Mouse (Mus musculus) erythroblast, embryonic 14.5 days (primary cell): ENCODE results near the gene Impg1. TPM values are rescaled to one million over a fixed set of nuclear protein-coding genes. Genes with fewer than 3 reads are reported as not detected.

Experiments used
- H3K27me3 ChIP-seq: 2 replicates; pipeline ENCODE4 v1.6.1; 2012; ENCODE audit warnings: inconsistent platforms; ENCODE audit not compliant: control insufficient read depth
- H3K36me3 ChIP-seq: 2 replicates; pipeline ENCODE4 v1.6.1; 2012; ENCODE audit warnings: mild to moderate bottlenecking, inconsistent platforms; ENCODE audit not compliant: control insufficient read depth
- H3K4me1 ChIP-seq: 2 replicates; pipeline ENCODE4 v1.6.1; 2012; ENCODE audit warnings: inconsistent platforms; ENCODE audit not compliant: control insufficient read depth
- H3K4me3 ChIP-seq: replicated peaks from 2 replicates; pipeline ENCODE3; 2012; ENCODE audit warnings: moderate library complexity, mild to moderate bottlenecking, inconsistent platforms
- H3K9me3 ChIP-seq: 2 replicates; pipeline ENCODE4 v1.6.1; 2012; ENCODE audit warnings: low read length, inconsistent platforms, mixed read lengths; ENCODE audit not compliant: control insufficient read depth
- GATA1 ChIP-seq: IDR thresholded peaks from 2 replicates; pipeline ENCODE4 v1.6.1; 2012; ENCODE audit warnings: low read length, inconsistent platforms, mixed read lengths
- TAL1 ChIP-seq: IDR thresholded peaks from 3 replicates; pipeline ENCODE4 v1.6.1; 2012; ENCODE audit warnings: low read length, inconsistent platforms, mixed read lengths
- polyA plus RNA-seq: library from polyadenylated mRNA; stranded (reverse); fragments of >175 nt; gene quantifications from 2 replicates; pipeline ENCODE4 v1.2.3, GENCODE M21; 2012

Gene Impg1
- polyA plus RNA-seq, 1 experiment: not detected

DNA sequence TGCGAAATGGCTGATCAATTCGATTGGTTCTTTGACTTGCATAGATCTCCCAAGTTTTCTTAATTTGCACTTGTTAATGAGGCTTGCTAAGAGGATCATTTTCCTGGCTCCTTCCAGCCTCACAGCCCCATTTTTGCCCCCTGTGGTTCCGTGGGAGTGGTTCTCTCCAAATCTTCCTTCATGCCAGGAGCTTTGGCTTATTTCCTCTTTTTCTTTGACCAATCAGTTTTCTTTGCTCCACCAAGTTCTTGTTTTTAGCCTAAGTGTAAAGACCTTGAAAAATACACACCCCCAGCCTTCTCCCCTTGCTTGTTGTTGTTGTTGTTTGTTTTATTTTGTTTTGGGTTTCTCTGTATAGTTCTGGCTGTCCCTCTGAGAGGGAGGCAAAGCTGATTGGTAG, 77.4 kb downstream of the Impg1 start:
- H3K27me3 ChIP-seq: no peaks in the 10 kb centered on the region
- TF ChIP-seq GATA1: no peak
- TF ChIP-seq TAL1: no peak
- no peaks in the 10 kb centered on the region for H3K4me1 ChIP-seq
- H3K9me3 ChIP-seq: no peaks in the 10 kb centered on the region
- no peak overlapping the region for H3K4me3 ChIP-seq
- no peaks in the 10 kb centered on the region for H3K36me3 ChIP-seq

DNA sequence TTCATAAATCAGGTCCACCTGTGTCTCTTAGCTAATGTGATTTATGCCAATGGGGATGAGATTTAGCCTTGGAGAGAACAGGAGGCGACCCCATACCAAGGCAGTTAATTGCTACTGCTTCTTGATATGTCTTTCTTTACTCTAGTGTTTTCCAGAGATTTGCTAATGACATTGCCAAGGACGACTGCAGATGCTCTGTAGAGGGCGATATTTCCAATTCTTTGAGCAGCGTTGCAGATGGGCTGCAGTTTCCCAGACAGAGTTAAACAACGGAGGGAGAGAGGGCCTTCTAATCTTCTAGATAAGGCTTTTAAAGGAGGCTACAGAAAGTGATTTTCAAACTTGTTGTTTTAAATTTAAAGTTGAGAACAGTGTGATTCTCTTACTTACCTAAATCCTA, 78.8 kb downstream of the Impg1 start:
- Histone ChIP-seq H3K4me3 (no peak overlapping the region), H3K4me1 (no peaks in the 10 kb centered on the region), H3K9me3 (no peaks in the 10 kb centered on the region), H3K36me3 (no peaks in the 10 kb centered on the region), H3K27me3 (no peaks in the 10 kb centered on the region)
- TF ChIP-seq GATA1 (no peak), TAL1 (no peak)

DNA sequence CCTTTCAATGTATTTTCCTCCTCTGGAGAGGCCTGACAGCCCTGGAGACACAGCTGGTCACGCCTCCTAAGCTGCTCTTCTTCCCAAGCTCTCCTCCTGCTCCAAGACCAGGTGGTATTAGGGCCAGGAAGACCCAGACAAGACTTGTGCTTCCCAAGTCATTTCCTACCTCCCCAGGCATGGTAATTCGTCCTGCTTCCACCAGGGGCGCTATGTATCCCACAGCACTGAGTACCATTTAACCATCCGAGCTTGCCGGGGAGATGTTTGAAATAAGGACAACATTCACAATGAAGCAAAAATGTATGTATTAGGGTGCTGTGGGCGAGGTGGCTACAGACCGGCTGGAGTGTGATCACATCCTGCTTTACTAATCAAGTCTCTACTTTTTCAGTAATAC, 79.3 kb downstream of the Impg1 start:
- Histone ChIP-seq H3K4me1 (no peaks in the 10 kb centered on the region), H3K27me3 (no peaks in the 10 kb centered on the region), H3K9me3 (no peaks in the 10 kb centered on the region), H3K4me3 (no peak overlapping the region), H3K36me3 (no peaks in the 10 kb centered on the region)
- TF ChIP-seq TAL1 (no peak), GATA1 (no peak)

DNA sequence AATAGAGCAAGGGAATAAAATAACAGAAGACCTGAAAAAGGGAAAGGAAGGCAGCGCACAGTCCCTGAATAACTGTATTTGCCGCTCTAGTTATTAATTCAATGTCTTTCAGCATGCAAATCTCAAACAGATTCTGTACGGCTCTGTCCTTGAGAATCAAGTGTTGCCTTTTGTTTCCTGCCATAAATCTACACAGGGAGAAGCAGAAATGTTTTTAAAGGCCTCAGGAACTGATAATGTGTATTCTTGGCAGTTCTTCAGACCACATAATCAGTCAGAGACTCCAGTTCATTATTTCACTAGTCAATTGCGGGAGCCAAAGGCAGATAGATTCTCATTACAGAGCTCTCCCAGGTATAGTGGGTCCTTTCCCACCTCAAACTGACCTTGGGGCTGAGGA, 82.6 kb downstream of the Impg1 start:
- no peaks in the 10 kb centered on the region for H3K27me3 ChIP-seq
- no peaks in the 10 kb centered on the region for H3K4me1 ChIP-seq
- no peak overlapping the region for H3K4me3 ChIP-seq
- TF ChIP-seq TAL1: no peak
- no peak for TF ChIP-seq GATA1
- no peaks in the 10 kb centered on the region for H3K36me3 ChIP-seq
- H3K9me3 ChIP-seq: no peaks in the 10 kb centered on the region

DNA sequence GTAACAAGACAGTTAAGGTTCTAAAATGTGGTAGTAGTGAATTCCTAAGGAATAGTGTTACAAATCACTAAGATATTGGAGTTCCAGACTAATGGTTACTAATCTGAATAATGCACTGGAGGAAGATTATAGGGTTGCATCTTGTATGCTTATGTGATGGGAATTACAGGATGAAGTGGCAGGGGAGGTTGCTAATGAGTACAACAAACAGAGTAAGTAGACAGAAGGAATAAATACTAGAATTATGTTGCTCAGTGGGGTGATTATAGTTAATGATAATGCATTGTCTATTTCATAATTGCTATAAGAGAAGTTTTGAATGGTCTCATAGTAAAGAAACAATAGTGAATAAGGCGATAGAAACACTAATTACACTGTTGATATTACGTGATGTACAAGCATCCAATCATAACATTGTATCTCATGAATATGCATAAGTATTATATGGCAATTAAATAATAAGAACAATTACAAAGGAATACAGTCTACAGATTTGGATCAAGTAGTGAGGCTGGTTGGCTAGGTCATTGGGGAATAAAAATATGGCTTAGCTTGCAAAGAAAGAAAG, 85.1 kb downstream of the Impg1 start:
- Histone ChIP-seq H3K27me3 (no peaks in the 10 kb centered on the region), H3K4me1 (no peaks in the 10 kb centered on the region), H3K36me3 (no peaks in the 10 kb centered on the region), H3K9me3 (no peaks in the 10 kb centered on the region), H3K4me3 (no peak overlapping the region)
- no peak for TF ChIP-seq TAL1
- TF ChIP-seq GATA1: no peak

DNA sequence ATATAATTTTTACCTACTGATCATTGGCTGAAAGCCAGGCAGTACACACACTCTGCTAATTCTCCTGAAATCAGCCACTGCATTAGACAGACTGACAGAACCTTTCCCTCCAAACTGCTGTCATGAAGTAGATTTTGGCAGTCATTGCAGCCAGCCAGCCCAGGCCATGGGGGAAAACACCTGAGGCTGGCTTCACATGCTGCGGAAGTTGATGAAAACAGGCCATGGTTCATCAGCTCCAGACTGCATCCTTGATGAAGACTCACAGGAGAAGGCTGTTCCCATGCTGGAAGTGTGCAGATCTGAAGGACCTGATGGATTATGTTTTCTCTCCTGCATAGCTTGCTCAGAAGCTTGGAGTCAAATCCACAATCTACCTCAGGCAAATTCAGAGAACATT, 91.2 kb downstream of the Impg1 start:
- no peak for TF ChIP-seq TAL1
- no peak for TF ChIP-seq GATA1
- H3K27me3 ChIP-seq: no peaks in the 10 kb centered on the region
- no peaks in the 10 kb centered on the region for H3K36me3 ChIP-seq
- no peaks in the 10 kb centered on the region for H3K4me1 ChIP-seq
- no peak overlapping the region for H3K4me3 ChIP-seq
- no peaks in the 10 kb centered on the region for H3K9me3 ChIP-seq

DNA sequence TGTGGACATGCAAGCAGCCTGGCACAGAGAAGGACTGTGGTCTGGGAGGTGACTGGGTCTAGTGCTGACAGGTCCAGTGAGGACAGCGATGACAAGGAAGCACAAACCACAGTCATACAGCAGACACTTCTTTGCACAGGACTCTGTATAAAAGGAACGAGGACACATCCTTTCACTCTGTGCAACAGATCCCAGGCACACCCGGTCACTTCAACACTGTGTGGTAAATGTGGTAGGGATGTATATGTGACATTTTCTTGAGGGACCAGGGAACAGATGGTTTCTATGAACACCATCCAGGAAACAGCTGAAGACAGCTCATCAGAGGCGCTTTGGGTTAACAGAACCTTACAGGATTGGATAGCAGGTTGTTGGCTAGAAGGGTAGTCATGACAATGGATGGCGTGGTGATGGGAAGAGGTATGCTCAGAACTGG, 92.0 kb downstream of the Impg1 start:
- Histone ChIP-seq H3K36me3 (no peaks in the 10 kb centered on the region), H3K4me1 (no peaks in the 10 kb centered on the region), H3K9me3 (no peaks in the 10 kb centered on the region), H3K27me3 (no peaks in the 10 kb centered on the region), H3K4me3 (no peak overlapping the region)
- TF ChIP-seq TAL1 (no peak), GATA1 (no peak)

DNA sequence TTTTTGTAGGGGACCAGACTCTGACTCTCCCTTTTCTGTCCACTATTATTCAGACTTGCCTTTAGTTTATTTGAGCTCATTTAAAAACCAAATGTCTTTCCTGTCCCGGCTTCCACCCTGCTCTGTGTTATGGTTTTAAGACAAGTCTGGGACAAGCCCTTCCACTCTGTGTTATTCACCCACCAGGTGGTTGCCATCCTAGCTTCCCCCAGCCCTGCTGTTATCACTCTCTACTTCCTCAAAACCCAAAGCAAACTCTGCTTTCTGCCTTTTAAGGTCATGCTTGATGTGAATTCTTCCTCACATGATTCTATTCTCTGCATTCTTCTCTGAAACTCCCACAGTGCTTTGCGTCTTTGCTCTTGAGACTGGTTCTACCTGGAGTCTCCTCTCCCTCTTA, 96.6 kb downstream of the Impg1 start:
- H3K9me3 ChIP-seq: no peaks in the 10 kb centered on the region
- no peak overlapping the region for H3K4me3 ChIP-seq
- no peaks in the 10 kb centered on the region for H3K27me3 ChIP-seq
- TF ChIP-seq GATA1: no peak
- no peak for TF ChIP-seq TAL1
- no peaks in the 10 kb centered on the region for H3K36me3 ChIP-seq
- no peaks in the 10 kb centered on the region for H3K4me1 ChIP-seq

DNA sequence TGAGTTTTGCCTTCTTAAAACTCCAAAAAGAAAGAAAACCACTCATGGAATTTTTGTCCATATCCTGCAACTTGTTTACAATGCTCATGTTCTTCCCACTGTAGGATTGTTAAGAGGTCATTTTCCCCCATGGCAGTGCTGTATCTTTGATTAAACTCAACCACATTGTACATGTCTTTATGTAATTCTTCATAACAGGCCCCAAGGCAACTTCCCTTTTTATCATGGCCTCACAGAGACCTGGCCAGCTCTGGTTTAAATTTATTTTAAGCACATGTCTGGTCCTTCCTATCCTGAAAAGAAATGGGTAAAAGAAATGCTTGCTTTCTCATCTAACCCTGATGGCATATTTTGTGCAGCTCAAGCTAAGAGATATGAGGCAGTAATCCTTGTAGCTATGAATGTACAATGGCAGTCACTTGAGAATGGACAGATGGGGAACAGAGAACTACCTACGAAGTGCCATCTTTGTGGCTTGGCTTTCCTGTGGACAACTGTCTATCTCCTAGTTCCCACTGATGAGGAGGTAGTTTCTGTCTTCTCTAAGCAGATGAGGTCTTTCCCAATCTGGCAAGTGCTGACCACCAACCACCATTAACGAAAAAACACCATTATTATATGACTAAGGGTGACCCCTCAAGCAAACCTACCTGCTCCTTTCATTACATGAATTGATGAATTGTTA, 97.6 kb downstream of the Impg1 start:
- TF ChIP-seq GATA1 (no peak), TAL1 (no peak)
- Histone ChIP-seq H3K4me1 (no peaks in the 10 kb centered on the region), H3K4me3 (no peak overlapping the region), H3K27me3 (no peaks in the 10 kb centered on the region), H3K36me3 (no peaks in the 10 kb centered on the region), H3K9me3 (no peaks in the 10 kb centered on the region)
